Mouse (Mus musculus) limb, embryonic 10.5 days (tissue): Measurements from ENCODE around the gene Gm28557. TPM values are rescaled to one million over a fixed set of nuclear protein-coding genes. Genes with fewer than 3 reads are reported as not detected.
A peak's percentile ranks its signal among the peaks of the same experiment; 100 is the strongest.

Experiments used
- DNase-seq: peaks from one replicate; pipeline ENCODE4 v3.0.0-alpha.2; 2017; ENCODE audit warnings: low spot score
- H3K27ac ChIP-seq: fragments of 300-500 bp; sonication (generic); 2 replicates; pipeline ENCODE4 v1.5.1; 2016; ENCODE audit warnings: mild to moderate bottlenecking
- H3K27me3 ChIP-seq: fragments of 300-500 bp; sonication (generic); 2 replicates; pipeline ENCODE4 v1.6.1; 2016; ENCODE audit warnings: low read depth, mild to moderate bottlenecking; ENCODE audit not compliant: poor library complexity, severe bottlenecking
- H3K36me3 ChIP-seq: fragments of 300-500 bp; sonication (generic); 2 replicates; pipeline ENCODE4 v1.6.1; 2016; ENCODE audit warnings: mild to moderate bottlenecking, moderate library complexity
- H3K4me1 ChIP-seq: fragments of 300-500 bp; sonication (generic); 2 replicates; pipeline ENCODE4 v1.6.1; 2016
- H3K4me3 ChIP-seq: fragments of 300-500 bp; sonication (generic); 2 replicates; pipeline ENCODE4 v1.5.1; 2016; ENCODE audit warnings: mild to moderate bottlenecking, moderate library complexity
- H3K9me3 ChIP-seq: fragments of 300-500 bp; sonication (generic); replicated peaks from 2 replicates; pipeline ENCODE4 v1.6.1; 2016; ENCODE audit warnings: mild to moderate bottlenecking
- WGBS: fragments of 180-500 bp; shearing (Covaris S2); methylation state at CpG from one replicate; pipeline ENCODE4 v1.1.7; 2016; 5-methylcytosine and 5-hydroxymethylcytosine counted together
- polyA plus RNA-seq: library from polyadenylated mRNA; unstranded; fragments of >200 nt; fragmentation: Nextera tagmentation; extraction: Ambion mirVana; gene quantifications from 2 replicates; pipeline ENCODE4 v1.2.1, GENCODE M21; 2016

The Gm28557 gene
- polyA plus RNA-seq, 1 experiment from 2014 or later: 2.9 TPM

- DNase-seq: peak; percentile 87
- no peaks in the 10 kb centered on the region for H3K9me3 ChIP-seq
- peaks cover 22% of the 10 kb centered on the region for H3K36me3 ChIP-seq
- peaks cover 3% of the 10 kb centered on the region for H3K4me1 ChIP-seq
- under 1% methylated on average over 24 of the region's 24 CpGs for WGBS
- peak overlapping the region; percentile 63 for H3K4me3 ChIP-seq
- H3K27ac ChIP-seq: peak overlapping the region; percentile 90
- H3K27me3 ChIP-seq: no peaks in the 10 kb centered on the region
Measured at GRCm38 (mm10) chr13:67081142-67081713, 27.2 kb downstream of the Gm28557 start.

DNA sequence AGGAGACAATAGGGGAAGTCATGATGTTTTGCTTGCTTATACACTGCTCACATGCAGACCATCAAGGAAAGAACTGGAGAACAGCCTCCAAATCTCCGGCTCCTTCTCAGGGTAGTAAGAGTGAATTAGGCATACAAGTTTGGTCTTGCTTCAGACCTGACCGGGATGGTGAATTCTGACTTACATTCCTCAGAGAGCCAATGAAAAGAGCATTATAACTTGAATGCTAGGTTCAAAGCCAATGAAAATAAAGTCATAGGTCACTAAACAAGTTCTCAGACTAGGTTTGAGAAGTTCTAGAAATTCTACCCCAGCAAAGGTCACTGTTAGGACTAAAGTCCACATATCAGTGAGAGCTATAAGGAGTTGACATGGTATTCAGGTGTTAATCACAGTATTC lies 31.2 kb downstream of the Gm28557 start:
- WGBS: 92% methylated on average over 2 of the region's 2 CpGs
- H3K4me1 ChIP-seq: peaks cover 3% of the 10 kb centered on the region
- peaks cover 54% of the 10 kb centered on the region for H3K36me3 ChIP-seq
- DNase-seq: no peak
- H3K27me3 ChIP-seq: no peaks in the 10 kb centered on the region
- no peak overlapping the region for H3K27ac ChIP-seq
- no peaks in the 10 kb centered on the region for H3K9me3 ChIP-seq
- no peak overlapping the region for H3K4me3 ChIP-seq

DNA sequence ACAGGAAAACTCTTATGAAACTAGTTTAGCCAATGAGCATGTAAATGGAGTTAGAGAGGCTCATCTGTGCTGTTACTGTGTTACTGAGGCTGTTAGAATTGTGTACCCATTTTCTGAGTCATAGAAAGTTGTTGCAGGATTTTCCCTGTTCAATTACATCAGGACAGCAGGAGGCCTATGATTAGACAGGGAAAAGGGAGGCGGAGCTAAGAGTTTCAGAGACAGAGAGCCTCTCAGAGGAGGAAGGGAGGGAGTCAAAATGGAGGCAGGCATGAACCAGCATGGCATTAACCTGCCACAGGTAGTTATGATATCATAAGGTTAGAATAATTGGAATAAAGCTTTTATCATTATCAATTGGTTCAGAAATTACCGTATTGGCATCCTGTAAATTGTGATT lies 35.6 kb downstream of the Gm28557 start:
- H3K4me1 ChIP-seq: no peaks in the 10 kb centered on the region
- no peak for DNase-seq
- H3K9me3 ChIP-seq: peaks cover 9% of the 10 kb centered on the region; the same call in 1 of the 2 replicates
- WGBS: 92% methylated on average over 2 of the region's 2 CpGs
- no peaks in the 10 kb centered on the region for H3K27me3 ChIP-seq
- H3K4me3 ChIP-seq: no peak overlapping the region
- H3K36me3 ChIP-seq: peaks cover 84% of the 10 kb centered on the region
- H3K27ac ChIP-seq: no peak overlapping the region

DNA sequence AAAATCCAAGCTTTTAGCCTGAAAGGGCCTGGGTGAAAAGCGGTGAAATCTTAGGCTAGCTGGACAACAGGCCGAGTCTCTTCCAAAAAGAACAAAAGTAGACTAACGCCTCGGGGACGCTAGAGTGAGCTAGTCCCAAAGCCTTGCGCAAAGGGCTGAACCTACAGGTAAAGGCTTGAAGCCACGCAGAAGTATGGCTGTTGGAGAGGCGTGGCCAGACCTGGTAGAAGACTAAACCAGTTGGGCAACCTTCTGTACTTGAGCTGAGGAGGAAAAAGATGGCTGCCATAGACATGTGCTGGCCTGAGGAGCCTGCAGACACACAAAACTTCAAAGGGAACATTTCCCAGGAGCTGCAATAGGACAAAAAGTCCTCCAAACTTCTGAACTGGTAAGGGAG lies 43.0 kb downstream of the Gm28557 start:
- DNase-seq: no peak
- H3K9me3 ChIP-seq: peaks cover 3% of the 10 kb centered on the region; the same call in 1 of the 2 replicates

DNA sequence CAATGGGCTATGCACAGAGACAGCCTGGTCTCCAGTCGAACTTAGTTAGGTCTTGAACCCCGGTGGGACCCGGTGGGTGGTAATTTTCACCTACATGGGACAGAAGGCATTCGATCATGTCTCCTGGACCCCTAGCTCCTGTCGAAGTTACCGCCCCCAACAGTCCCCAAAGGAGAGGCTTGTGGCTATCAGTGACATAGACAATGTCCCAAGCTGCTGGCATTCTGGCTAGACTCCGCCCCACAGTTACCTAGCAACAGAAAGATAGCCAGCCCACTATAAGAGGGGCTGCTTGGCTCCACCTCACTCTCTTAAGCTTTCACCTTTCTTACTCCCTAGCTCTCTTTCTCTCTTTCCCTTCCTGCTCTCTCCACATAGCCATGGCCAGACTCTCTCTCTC lies 46.0 kb downstream of the Gm28557 start:
- Histone ChIP-seq H3K4me3 (no peak overlapping the region), H3K36me3 (no peaks in the 10 kb centered on the region; the same call in 1 of the 2 replicates), H3K9me3 (no peaks in the 10 kb centered on the region), H3K27me3 (no peaks in the 10 kb centered on the region), H3K27ac (no peak overlapping the region), H3K4me1 (peaks cover 4% of the 10 kb centered on the region; the same call in 1 of the 2 replicates)
- 56% methylated on average over 7 of the region's 7 CpGs for WGBS
- DNase-seq: no peak

More for the DNA sequence above, 43.0 kb downstream of the Gm28557 start:
- Histone ChIP-seq H3K27me3 (no peaks in the 10 kb centered on the region), H3K4me3 (no peak overlapping the region), H3K36me3 (peaks cover 28% of the 10 kb centered on the region), H3K27ac (no peak overlapping the region), H3K4me1 (peaks cover under 1% of the 10 kb centered on the region; the same call in 1 of the 2 replicates)
- 83% methylated on average over 8 of the region's 8 CpGs for WGBS

DNA sequence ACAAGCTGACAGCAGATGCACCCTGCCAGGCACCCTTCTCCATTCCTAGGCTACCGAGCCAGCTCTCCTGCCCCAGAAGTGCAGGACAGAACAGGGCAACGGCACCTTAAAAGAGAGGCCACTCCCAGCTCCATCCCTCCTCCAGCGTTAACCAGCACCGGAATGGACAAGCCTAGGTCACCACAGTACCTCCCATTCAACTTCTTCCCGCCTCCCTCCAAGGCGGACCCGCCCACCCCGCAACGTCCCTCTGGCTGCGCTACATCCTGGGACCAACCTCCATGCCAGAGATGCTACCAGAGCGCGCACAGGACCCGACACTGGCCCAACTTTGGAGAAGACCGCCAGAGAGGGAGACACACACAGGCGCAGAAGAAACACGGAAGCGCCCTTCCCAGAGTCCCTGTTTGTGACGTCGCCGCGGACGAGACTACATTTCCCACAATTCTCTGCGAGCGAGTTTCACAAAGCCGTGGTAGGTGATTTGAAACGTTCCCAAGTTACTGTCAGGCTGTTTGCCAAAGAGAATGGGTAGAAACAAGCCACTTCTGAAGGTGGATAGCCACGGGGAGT lies 47.5 kb downstream of the Gm28557 start, which contains the start of gene Zfp712:
Gene Zfp712 (minus strand): TSS at position 385 of the 573 bp plus-strand sequence.
- H3K27me3 ChIP-seq: no peaks in the 10 kb centered on the region
- H3K27ac ChIP-seq: peak within 1 kb of the TSS; percentile 88
- H3K4me1 ChIP-seq: peaks cover 4% of the 10 kb centered on the region; the same call in 1 of the 2 replicates
- H3K4me3 ChIP-seq: peak within 1 kb of the TSS; percentile 77
- WGBS: under 1% methylated on average over 27 of the region's 27 CpGs
- no peaks in the 10 kb centered on the region for H3K9me3 ChIP-seq
- H3K36me3 ChIP-seq: no peaks in the 10 kb centered on the region
- peak; percentile 86 for DNase-seq

GRCm38 (mm10) chr13:67060161-67060785 lies 48.1 kb downstream of the Gm28557 start:
- peak overlapping the region; percentile 77 for H3K4me3 ChIP-seq
- peaks cover 4% of the 10 kb centered on the region; the same call in 1 of the 2 replicates for H3K4me1 ChIP-seq
- 6% methylated on average over 12 of the region's 12 CpGs for WGBS
- H3K9me3 ChIP-seq: no peaks in the 10 kb centered on the region
- H3K27ac ChIP-seq: peak overlapping the region; percentile 88
- DNase-seq: no peak
- H3K27me3 ChIP-seq: no peaks in the 10 kb centered on the region
- H3K36me3 ChIP-seq: no peaks in the 10 kb centered on the region

Other genes starting within 250 kb of the Gm28557 start
- 1.1 and 1.5 TPM in 2 replicates for gene Gm10767, start 203.7 kb downstream of the Gm28557 start, polyA plus RNA-seq
- gene Zfp712, start 47.4 kb downstream of the Gm28557 start, polyA plus RNA-seq: 2.4 and 4.3 TPM in 2 replicates
- 4.9 and 6.8 TPM in 2 replicates for gene Zfp708, start 10.6 kb downstream of the Gm28557 start, polyA plus RNA-seq
- 0.19 and 0.31 TPM in 2 replicates for gene Rslcan18, start 7.7 kb upstream of the Gm28557 start, polyA plus RNA-seq
- 1.5 and 1.9 TPM in 2 replicates for gene Zfp759, start 13.1 kb upstream of the Gm28557 start, polyA plus RNA-seq
- 6.2 and 6.5 TPM in 2 replicates for gene Rsl1, start 64.6 kb upstream of the Gm28557 start, polyA plus RNA-seq
- 1.5 and 1.9 TPM in 2 replicates for gene Zfp455, start 85.9 kb upstream of the Gm28557 start, polyA plus RNA-seq
- gene Zfp458, start 169.9 kb upstream of the Gm28557 start, polyA plus RNA-seq: 0.74 and 1.5 TPM in 2 replicates
- gene Zfp457, start 197.9 kb upstream of the Gm28557 start, polyA plus RNA-seq: 0.24 and 0.50 TPM in 2 replicates
- 1.4 and 1.7 TPM in 2 replicates for gene Zfp595, start 224.0 kb upstream of the Gm28557 start, polyA plus RNA-seq